Mouse (Mus musculus) embryo, embryonic 9.5 days (tissue): Measurements from ENCODE around the gene Ikzf5.

Source experiments
- DNase-seq: peaks from one replicate; pipeline ENCODE4 v3.0.0-alpha.2; 2017; ENCODE audit errors: extremely low spot score

The Ikzf5 gene

DNA sequence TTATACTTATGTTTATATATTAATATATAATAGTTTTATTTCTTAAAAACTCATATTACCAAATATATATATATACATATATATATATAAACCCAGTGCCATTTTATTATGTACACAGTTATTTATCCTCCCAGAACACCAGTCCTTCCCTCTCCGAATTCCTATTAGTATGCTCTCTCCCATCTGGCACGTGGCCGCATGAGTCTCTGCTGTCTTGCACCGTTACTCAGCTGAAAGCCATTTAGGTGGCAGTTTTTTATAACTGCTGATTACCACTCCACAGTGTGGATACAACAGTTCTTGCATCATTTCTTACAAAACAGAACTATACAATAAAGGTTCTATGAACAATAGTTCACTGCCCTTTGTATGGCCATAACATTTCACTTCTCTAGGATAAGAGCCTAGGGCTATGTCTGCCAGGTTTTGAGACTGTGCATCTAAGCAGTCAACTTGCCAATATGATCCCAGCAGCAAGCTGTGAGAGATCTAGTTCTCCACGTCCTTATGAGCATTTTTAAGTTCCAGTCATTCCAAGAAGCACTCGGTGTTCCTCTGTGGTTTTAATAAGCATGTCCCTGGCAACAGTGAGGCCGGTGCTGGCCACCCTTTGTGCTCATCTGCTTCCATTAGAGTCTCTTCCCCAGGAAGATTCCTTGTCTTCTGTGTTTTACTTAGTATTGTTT, 64.3 kb downstream of the Ikzf5 start:
- DNase-seq, result no peak
